Mouse (Mus musculus) embryo, embryonic 10.5 days (tissue): ENCODE data around the gene Nme7.

Experiments used
- DNase-seq: peaks from one replicate; pipeline ENCODE4 v3.0.0-alpha.2; 2015; ENCODE audit warnings: low spot score

The Nme7 gene

GRCm38 (mm10) chr1:164320731-164321130 lies 16.8 kb downstream of the Nme7 start:
- DNase-seq = no peak

GRCm38 (mm10) chr1:164321408-164321807 lies 17.5 kb downstream of the Nme7 start:
- DNase-seq = no peak

GRCm38 (mm10) chr1:164322987-164323650 lies 19.2 kb downstream of the Nme7 start:
- DNase-seq = no peak

DNA sequence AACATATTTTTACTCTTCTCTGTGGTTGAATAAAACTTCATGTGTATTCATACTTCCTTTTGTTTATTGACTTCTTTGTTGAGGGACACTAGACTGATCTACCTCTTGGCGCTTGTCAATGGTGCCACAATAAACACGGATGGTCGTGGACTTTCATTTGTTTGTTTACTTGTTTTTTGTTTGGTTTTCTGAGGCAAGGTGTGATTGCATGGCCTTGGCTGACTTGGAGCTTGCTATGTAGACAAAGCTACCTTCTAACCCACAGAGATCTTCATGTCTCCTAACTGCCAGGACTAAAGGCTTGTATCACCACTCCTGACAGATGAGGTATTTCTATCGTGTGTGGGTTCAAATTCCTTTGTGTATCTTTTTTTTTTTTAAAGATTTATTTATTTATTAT lies 20.3 kb downstream of the Nme7 start:
- no peak for DNase-seq

GRCm38 (mm10) chr1:164324878-164325277 lies 21.0 kb downstream of the Nme7 start:
- no peak for DNase-seq

DNA sequence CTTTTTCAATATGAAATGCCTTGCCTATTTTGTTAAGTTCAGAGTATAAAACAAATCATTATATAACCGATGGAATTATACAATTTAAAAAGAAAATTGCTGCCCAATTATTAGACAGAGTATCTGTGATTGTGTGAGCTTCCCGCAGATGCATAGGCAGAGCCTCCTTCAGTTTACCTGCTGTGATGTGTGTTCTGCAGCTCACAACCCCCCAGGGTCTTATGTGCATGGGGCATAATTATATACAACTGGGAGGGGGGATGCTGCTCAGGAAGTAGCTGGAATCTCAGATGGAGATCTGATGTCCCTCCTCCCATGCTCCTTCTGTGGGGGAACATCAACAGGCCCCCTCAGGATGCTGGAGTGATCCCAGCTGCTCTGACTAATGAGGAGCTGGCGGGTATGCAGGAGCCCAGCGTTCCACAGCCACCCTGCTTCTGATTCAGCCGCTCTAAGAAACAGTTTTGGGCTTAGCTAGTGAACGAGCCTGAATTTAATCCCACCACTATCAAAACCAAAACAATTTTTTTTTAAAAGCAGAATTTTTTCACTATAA lies 22.8 kb downstream of the Nme7 start:
- no peak for DNase-seq

- DNase-seq = no peak
Measured at GRCm38 (mm10) chr1:164327764-164328163, 23.8 kb downstream of the Nme7 start.

DNA sequence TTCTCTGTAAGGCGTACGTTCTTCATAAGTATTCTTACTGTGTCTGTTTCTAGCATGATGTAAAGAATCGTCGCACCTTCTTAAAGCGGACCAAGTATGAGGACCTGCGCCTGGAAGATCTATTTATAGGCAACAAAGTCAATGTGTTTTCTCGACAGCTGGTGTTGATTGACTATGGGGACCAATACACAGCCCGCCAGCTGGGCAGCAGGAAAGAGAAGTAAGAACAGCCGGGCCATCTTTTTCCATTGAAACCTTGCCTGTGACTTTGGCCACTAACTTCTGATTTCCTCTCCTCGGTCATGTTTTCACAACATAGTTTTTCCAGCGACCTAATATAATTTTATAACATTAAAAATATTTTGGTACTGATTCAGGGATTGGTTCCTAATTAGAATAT lies 28.6 kb downstream of the Nme7 start:
- DNase-seq = no peak

- DNase-seq = no peak
Measured at GRCm38 (mm10) chr1:164335435-164335834, 31.5 kb downstream of the Nme7 start.

- no peak for DNase-seq
Measured at GRCm38 (mm10) chr1:164335846-164336245, 31.9 kb downstream of the Nme7 start.

- no peak for DNase-seq
Measured at GRCm38 (mm10) chr1:164342161-164342560, 38.2 kb downstream of the Nme7 start.

GRCm38 (mm10) chr1:164353443-164353842 lies 49.5 kb downstream of the Nme7 start:
- DNase-seq = peak; percentile 3

GRCm38 (mm10) chr1:164357995-164358394 lies 54.1 kb downstream of the Nme7 start:
- no peak for DNase-seq

GRCm38 (mm10) chr1:164361997-164362396 lies 58.1 kb downstream of the Nme7 start:
- peak; percentile 2 for DNase-seq

GRCm38 (mm10) chr1:164366156-164367128 lies 62.5 kb downstream of the Nme7 start:
- DNase-seq = peak; percentile 81

GRCm38 (mm10) chr1:164368152-164368551 lies 64.2 kb downstream of the Nme7 start:
- DNase-seq = no peak

DNA sequence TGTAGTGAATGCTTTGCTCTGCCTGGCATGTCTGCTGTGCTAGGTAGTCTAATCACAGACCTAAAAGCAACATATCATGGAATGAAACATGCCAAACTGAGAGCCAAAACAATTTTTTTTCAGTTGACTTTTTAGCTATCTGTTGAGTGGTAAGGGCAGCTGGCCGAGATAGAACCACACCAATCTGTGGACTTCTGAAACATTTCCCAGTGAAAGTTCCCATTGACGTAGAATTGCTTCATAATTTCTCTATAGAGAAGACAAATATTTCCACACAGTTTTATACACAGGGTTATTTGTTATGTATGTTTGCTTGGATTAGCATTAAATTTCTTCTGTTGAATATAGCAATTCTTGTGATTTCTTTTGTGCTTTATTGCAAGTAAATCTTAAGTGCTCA lies 65.9 kb downstream of the Nme7 start:
- DNase-seq = no peak

DNA sequence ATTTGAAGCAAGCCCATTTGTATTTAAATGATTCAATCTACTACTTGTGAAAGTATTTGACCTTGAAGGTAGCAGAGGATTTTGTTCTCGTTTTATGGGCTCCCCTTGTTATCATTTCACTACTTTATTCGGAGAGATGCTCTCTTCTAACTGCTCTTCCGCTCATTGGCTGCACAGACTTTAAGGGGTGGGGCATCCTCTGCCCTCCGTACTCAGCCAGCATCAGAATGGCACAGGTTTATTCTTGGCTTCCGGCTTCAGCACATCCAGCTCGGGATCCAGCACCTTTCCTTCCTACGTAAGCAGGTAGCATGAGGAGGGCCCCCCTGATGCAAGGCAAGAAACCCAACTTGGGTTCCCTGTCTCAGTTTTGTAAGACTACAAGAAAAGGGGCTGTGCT lies 69.1 kb downstream of the Nme7 start:
- no peak for DNase-seq

DNA sequence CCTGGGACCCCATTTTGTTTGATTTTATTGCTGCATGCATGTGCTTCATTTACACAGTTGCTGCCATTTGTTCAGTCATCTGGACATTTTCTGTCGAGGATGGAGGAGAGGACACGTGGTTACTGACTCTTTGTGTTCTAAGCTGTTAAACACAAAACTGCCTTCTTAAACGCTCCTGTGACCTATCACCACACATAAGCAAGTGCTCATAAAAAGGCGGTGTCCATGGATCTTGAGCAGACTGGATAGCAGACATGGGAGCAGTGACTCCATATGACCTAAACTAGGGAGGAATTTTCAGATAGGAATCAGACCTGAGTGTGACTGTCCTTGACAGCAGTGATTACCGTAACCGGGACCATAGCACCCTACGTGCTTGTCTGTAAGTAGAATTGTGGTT lies 70.1 kb downstream of the Nme7 start:
- no peak for DNase-seq

DNA sequence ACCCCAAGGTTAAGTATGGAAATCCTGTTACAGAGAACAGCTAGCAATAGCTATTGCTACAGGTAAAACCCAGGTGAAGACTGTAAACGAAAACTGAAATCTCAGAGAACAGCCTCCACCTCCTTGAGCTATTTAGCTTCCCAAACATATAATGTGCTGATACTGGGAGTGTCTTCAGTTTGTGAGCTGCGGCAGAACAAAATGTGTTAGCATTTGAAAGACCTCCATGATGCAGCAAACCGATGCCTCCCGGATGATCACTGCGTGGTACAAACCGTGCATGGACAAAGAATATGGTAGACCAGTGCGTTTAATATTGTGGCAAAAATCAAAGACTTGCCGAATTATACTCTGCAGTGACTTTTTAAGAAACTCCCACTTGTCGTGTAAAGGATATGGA lies 71.7 kb downstream of the Nme7 start:
- DNase-seq = no peak

DNA sequence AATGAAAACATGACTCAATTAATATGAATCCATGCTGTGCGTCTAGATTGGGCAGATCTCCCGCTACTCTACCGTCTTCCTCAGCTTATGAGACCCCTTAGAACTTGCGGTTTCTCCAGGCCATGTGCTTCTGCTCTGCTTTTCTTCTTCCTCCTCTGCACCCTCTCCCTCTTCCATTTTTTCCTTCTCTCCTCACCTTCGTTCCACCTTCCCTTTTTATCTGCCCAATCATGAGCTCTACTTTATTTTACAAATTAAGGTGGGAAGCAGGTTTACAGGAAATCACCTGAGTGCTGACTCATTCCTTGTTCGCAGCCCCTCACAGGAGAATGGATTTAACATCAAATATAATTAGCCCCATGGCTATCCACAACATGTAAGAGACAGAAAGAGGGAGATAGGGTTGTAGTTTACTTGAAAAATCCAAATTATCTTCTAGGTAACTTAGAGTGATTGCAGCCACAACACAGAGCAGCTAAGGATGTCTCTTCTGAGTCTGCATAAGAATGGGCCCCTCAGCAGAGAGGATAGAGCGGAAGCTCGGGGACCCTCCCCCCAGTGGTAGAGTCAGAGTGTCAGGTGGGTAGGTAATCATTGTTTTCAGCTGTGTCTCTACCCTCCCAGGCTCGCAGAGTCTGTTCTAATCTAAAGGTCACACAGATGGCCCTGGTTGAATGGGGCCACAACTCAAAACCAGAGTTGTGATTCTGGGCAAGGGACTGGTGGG lies 73.0 kb downstream of the Nme7 start:
- DNase-seq = no peak

DNA sequence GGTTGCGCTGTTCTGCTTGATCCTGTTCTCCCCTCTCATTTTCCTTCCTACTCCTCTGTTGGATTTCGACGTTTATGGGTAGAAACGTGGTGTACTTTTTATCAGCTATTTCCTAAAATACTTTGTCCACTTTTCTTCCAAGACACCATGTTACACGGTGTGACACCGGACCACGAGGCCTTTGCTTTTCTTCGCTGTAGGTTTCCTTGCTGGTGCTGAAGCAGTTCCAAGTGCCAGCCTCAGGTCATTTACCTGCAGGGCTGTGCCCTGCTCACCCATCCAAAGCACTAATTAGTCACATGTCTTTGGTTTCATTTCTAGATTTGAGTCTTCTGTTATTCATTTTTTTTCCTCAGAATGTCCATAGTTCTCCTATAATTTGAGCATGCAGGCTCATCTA lies 79.7 kb downstream of the Nme7 start:
- no peak for DNase-seq
